Mouse (Mus musculus): Measurements from ENCODE around the gene Slc17a7. TPM values are rescaled to one million over a fixed set of nuclear protein-coding genes. Genes with fewer than 3 reads are reported as not detected.

Gene Slc17a7
- polyA plus RNA-seq, 1 experiment from 2014 or later = 0.42 TPM

DNA sequence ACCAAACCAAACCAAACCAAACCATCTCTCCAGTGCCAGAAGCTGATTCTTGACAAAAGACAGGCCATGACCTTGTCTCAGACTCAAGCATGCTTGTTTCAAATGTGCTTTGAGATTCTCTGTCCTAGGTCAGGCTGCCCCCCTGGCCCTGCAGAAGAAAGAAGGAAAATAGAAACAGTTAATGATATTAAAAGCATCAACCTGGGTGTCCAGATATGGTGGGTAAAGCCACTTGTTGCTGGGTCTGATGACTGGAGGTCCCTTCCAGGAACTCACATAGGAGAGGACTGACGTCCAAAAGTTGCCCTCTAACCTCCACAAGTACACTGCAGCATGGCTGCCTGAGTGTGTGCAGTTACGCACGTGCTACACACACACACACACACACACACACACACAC lies 2.9 kb upstream of the Slc17a7 start:
- no peak for ATAC-seq (ENCODE audit: low FRiP score)
- H3K9ac ChIP-seq = no peak overlapping the region
- WGBS = 100% methylated on average over 3 of the region's 3 CpGs

DNA sequence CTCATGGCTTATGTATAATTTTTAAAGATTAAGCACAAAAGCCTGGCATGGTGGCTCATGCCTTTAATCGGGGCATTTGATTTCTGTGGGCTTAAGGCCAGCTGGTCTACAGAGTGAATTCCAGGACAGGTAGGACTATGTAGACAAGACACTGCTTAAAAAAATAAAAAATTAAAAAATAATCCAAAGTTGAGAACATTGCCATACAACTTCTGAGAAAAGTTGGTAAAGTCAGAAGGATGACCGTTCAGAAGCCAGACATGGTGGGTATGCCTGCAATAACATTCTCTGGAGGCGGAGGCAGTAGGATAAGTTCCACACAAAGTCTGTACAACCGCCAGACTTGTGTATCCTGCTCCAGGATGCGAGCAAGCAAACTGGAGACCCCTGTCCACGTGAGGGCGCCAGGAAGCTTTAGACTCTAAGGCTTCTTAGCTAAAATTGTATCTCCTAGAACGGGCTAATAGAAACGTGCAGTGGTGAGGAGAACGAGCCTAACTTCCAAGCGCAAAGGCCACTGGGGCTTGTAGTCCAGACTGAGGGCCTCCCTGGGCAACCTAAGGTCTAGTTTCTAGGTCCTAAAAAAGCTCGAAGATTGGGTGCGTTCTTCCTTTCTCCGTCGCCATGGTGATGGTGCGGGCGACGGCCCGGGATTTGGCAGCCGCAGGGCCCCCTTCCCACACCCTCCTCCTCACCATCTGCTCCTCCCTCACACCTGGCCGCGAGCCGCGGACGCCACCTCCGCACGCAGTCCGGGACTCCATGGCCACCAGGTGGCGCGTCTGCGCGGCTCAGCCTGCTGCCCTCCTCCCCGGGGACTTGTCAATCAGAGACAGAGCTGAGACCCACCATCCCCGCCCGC lies 1.9 kb upstream of the Slc17a7 start:
- Histone ChIP-seq H3K27me3 (peaks cover 46% of the 10 kb centered on the region), H3K27ac (peak overlapping the region; percentile 23; the same call in 1 of the 2 replicates), H3K9ac (0 out of 2 replicates have a peak overlapping the region, but pooled peaks have one; percentile 51), H3K4me2 (peak overlapping the region; percentile 68), H3K4me3 (peak overlapping the region; percentile 37), H3K4me1 (replicated peaks) (peaks cover 17% of the 10 kb centered on the region), H3K9me3 (no peaks in the 10 kb centered on the region), H3K36me3 (peaks cover 38% of the 10 kb centered on the region)
- ATAC-seq (ENCODE audit: low FRiP score) = peak; percentile 89
- 4% methylated on average over 35 of the region's 35 CpGs for WGBS

More for the DNA sequence above, 2.9 kb upstream of the Slc17a7 start:
- peaks cover 36% of the 10 kb centered on the region for H3K27me3 ChIP-seq
- H3K9me3 ChIP-seq = no peaks in the 10 kb centered on the region
- H3K4me1 ChIP-seq (replicated peaks) = peaks cover 17% of the 10 kb centered on the region
- no peak overlapping the region for H3K4me3 ChIP-seq
- H3K36me3 ChIP-seq = peaks cover 43% of the 10 kb centered on the region
- H3K4me2 ChIP-seq = no peak overlapping the region
- H3K27ac ChIP-seq = no peak overlapping the region

- H3K9me3 ChIP-seq = no peaks in the 10 kb centered on the region
- ATAC-seq (ENCODE audit: low FRiP score) = no peak; the same call in 1 of the 2 replicates
- 0 out of 2 replicates have a peak overlapping the region, but pooled peaks have one; percentile 51 for H3K9ac ChIP-seq
- whole genome bisulfite sequencing = 26% methylated on average over 6 of the region's 6 CpGs
- peak overlapping the region; percentile 68 for H3K4me2 ChIP-seq
- peaks cover 21% of the 10 kb centered on the region for H3K4me1 ChIP-seq (replicated peaks)
- peak overlapping the region; percentile 37 for H3K4me3 ChIP-seq
- peak overlapping the region; percentile 23; the same call in 1 of the 2 replicates for H3K27ac ChIP-seq
- H3K27me3 ChIP-seq = peaks cover 53% of the 10 kb centered on the region
- H3K36me3 ChIP-seq = peaks cover 34% of the 10 kb centered on the region
Observed at GRCm38 (mm10) chr7:45162551-45162950, 1.2 kb upstream of the Slc17a7 start.

- H3K27ac ChIP-seq = no peak overlapping the region
- no peak overlapping the region; the same call in 1 of the 2 replicates for H3K4me3 ChIP-seq
- H3K9ac ChIP-seq = no peak overlapping the region
- no peak for ATAC-seq (ENCODE audit: low FRiP score)
- 74% methylated on average over 9 of the region's 9 CpGs for WGBS
- H3K36me3 ChIP-seq = peaks cover 28% of the 10 kb centered on the region
- H3K27me3 ChIP-seq = peaks cover 59% of the 10 kb centered on the region
- no peak overlapping the region for H3K4me2 ChIP-seq
- peaks cover 27% of the 10 kb centered on the region for H3K4me1 ChIP-seq (replicated peaks)
- H3K9me3 ChIP-seq = no peaks in the 10 kb centered on the region
Observed at GRCm38 (mm10) chr7:45162996-45163615, 643 bp upstream of the Slc17a7 start.

- 67% methylated on average over 5 of the region's 5 CpGs for WGBS
- no peak overlapping the region for H3K9ac ChIP-seq
- H3K9me3 ChIP-seq = 0 out of 2 replicates have a peak, but pooled peaks cover 5% of the 10 kb centered on the region
- H3K27me3 ChIP-seq = peaks cover 76% of the 10 kb centered on the region
- H3K4me3 ChIP-seq = no peak overlapping the region
- peaks cover 11% of the 10 kb centered on the region for H3K36me3 ChIP-seq
- no peak overlapping the region for H3K27ac ChIP-seq
- peaks cover 36% of the 10 kb centered on the region for H3K4me1 ChIP-seq (replicated peaks)
- ATAC-seq (ENCODE audit: low FRiP score) = no peak
- no peak overlapping the region for H3K4me2 ChIP-seq
Observed at GRCm38 (mm10) chr7:45164833-45165232, 1.1 kb downstream of the Slc17a7 start.

DNA sequence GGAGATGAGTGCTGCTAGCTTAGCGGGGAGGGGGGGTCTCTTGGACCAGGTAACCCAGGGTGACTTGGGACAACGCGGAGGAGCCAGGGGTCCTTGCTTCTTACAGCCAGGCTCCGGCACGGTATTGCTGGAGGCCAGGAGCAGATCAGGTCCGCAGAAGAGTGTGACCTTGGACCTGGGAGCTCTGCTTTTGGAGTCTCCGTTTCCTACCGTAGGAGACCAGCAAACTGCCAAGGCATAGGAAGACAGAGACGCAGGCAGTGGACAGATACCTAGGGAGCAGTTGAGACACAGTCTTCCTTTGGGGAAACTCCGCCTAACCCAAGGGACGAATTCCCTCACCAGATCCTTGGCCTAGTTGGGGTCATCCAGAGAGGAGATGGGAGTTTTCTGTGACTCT lies 2.0 kb downstream of the Slc17a7 start:
- Histone ChIP-seq H3K4me1 (replicated peaks) (peaks cover 36% of the 10 kb centered on the region), H3K9ac (no peak overlapping the region)
- 39% methylated on average over 11 of the region's 11 CpGs for WGBS

GRCm38 (mm10) chr7:45166950-45167401 lies 3.2 kb downstream of the Slc17a7 start:
- ATAC-seq (ENCODE audit: low FRiP score) = no peak
- 0 out of 2 replicates have a peak, but pooled peaks cover 5% of the 10 kb centered on the region for H3K9me3 ChIP-seq
- peaks cover 97% of the 10 kb centered on the region for H3K27me3 ChIP-seq
- no peak overlapping the region for H3K9ac ChIP-seq
- no peak overlapping the region for H3K27ac ChIP-seq
- H3K4me2 ChIP-seq = no peak overlapping the region
- no peak overlapping the region for H3K4me3 ChIP-seq
- peaks cover 35% of the 10 kb centered on the region for H3K4me1 ChIP-seq (replicated peaks)
- no peaks in the 10 kb centered on the region for H3K36me3 ChIP-seq
- WGBS = 26% methylated on average over 10 of the region's 10 CpGs

More for the DNA sequence above, 2.0 kb downstream of the Slc17a7 start:
- 0 out of 2 replicates have a peak, but pooled peaks cover 5% of the 10 kb centered on the region for H3K9me3 ChIP-seq
- no peak overlapping the region for H3K27ac ChIP-seq
- peaks cover 85% of the 10 kb centered on the region for H3K27me3 ChIP-seq
- H3K36me3 ChIP-seq = peaks cover 3% of the 10 kb centered on the region; the same call in 1 of the 2 replicates
- no peak for ATAC-seq (ENCODE audit: low FRiP score)
- H3K4me3 ChIP-seq = no peak overlapping the region
- H3K4me2 ChIP-seq = no peak overlapping the region

- ATAC-seq (ENCODE audit: low FRiP score) = no peak
- 0 out of 2 replicates have a peak overlapping the region, but pooled peaks have one; percentile 11 for H3K4me2 ChIP-seq
- 0 out of 2 replicates have a peak, but pooled peaks cover 5% of the 10 kb centered on the region for H3K9me3 ChIP-seq
- peaks cover 27% of the 10 kb centered on the region for H3K4me1 ChIP-seq (replicated peaks)
- H3K27ac ChIP-seq = no peak overlapping the region
- 2% methylated on average over 19 of the region's 19 CpGs for WGBS
- H3K9ac ChIP-seq = peak overlapping the region; percentile 39
- 0 out of 2 replicates have a peak overlapping the region, but pooled peaks have one; percentile 5 for H3K4me3 ChIP-seq
- H3K36me3 ChIP-seq = no peaks in the 10 kb centered on the region
- peaks cover 99% of the 10 kb centered on the region for H3K27me3 ChIP-seq
Observed at GRCm38 (mm10) chr7:45167761-45168445, 4.2 kb downstream of the Slc17a7 start.

DNA sequence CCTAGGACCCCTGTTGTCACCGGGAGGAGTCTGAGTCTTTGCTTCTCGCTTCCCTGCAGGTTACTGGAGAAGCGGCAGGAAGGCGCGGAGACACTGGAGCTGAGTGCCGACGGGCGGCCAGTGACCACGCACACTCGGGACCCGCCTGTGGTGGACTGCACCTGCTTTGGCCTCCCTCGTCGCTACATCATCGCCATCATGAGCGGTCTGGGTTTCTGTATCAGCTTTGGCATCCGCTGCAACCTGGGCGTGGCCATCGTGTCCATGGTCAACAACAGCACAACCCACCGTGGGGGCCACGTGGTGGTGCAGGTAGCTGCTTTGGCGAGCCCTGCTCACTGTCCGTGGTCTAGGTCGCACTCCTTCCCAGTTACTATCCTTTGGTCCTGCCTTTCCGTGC lies 4.9 kb downstream of the Slc17a7 start:
- peaks cover 26% of the 10 kb centered on the region for H3K4me1 ChIP-seq (replicated peaks)
- H3K9ac ChIP-seq = peak overlapping the region; percentile 39
- 4% methylated on average over 24 of the region's 24 CpGs for WGBS
- peak overlapping the region; percentile 36 for H3K4me2 ChIP-seq
- peaks cover 97% of the 10 kb centered on the region for H3K27me3 ChIP-seq
- ATAC-seq (ENCODE audit: low FRiP score) = no peak; the same call in 1 of the 2 replicates
- H3K36me3 ChIP-seq = no peaks in the 10 kb centered on the region
- 0 out of 2 replicates have a peak, but pooled peaks cover 5% of the 10 kb centered on the region for H3K9me3 ChIP-seq
- H3K27ac ChIP-seq = no peak overlapping the region
- H3K4me3 ChIP-seq = peak overlapping the region; percentile 17

- Histone ChIP-seq H3K4me1 (replicated peaks) (peaks cover 20% of the 10 kb centered on the region), H3K4me2 (no peak overlapping the region), H3K9me3 (0 out of 2 replicates have a peak, but pooled peaks cover 5% of the 10 kb centered on the region), H3K27ac (no peak overlapping the region), H3K36me3 (no peaks in the 10 kb centered on the region), H3K4me3 (no peak overlapping the region), H3K27me3 (peaks cover 97% of the 10 kb centered on the region), H3K9ac (no peak overlapping the region)
- WGBS = 88% methylated on average over 3 of the region's 3 CpGs
- no peak for ATAC-seq (ENCODE audit: low FRiP score)
Observed at GRCm38 (mm10) chr7:45169495-45169894, 5.7 kb downstream of the Slc17a7 start.

- Histone ChIP-seq H3K36me3 (no peaks in the 10 kb centered on the region), H3K4me2 (no peak overlapping the region), H3K9me3 (0 out of 2 replicates have a peak, but pooled peaks cover 5% of the 10 kb centered on the region), H3K27me3 (peaks cover 97% of the 10 kb centered on the region), H3K27ac (no peak overlapping the region), H3K4me1 (replicated peaks) (peaks cover 27% of the 10 kb centered on the region), H3K4me3 (no peak overlapping the region), H3K9ac (no peak overlapping the region)
- WGBS = 58% methylated on average over 7 of the region's 7 CpGs
- ATAC-seq (ENCODE audit: low FRiP score) = no peak
Observed at GRCm38 (mm10) chr7:45172974-45173373, 9.2 kb downstream of the Slc17a7 start.

Measured in hindbrain, embryonic 13.5 days (tissue).